Mouse (Mus musculus): ENCODE data around the gene Vps13c. TPM values are rescaled to one million over a fixed set of nuclear protein-coding genes. Genes with fewer than 3 reads are reported as not detected.

Gene Vps13c
- total and polyA plus RNA-seq, 3 experiments, result 10.8 to 25.7 (median 18.4) TPM

- dilution Hi-C loops (cut with MboI; ENCODE audit: extremely low pct_ligation_motif_present, extremely low pct_unique_long_range_greater_than_20kb, low sequenced_read_pairs), result no loop called here
- H3K4me3 ChIP-seq (replicated peaks in 1 of 3; ENCODE audit: low read depth in 2 of 3, low read length in 2 of 3, poor library complexity in 1 of 3), result no peak overlapping the region
- H3K79me2 ChIP-seq (replicated peaks; ENCODE audit: control insufficient read depth, extremely low read depth, insufficient read depth, poor library complexity, severe bottlenecking), result no peaks in the 10 kb centered on the region
- no peaks in the 10 kb centered on the region for H3K27me3 ChIP-seq (replicated peaks)
- no peak overlapping the region for H3K27ac ChIP-seq (ENCODE audit: insufficient read depth, low read depth)
- DNase-seq (ENCODE audit: extremely low read depth), result peak; percentile 63
- H3K4me2 ChIP-seq (ENCODE audit: insufficient read depth, low read depth, poor library complexity, severe bottlenecking), result no peak overlapping the region; the same call in 1 of the 2 replicates
- no peak for TF ChIP-seq ZMIZ1 (IDR thresholded peaks at IDR 0.05; ENCODE audit: low read depth, low read length)
- no peak for TF ChIP-seq ZKSCAN1 (IDR thresholded peaks at IDR 0.05; ENCODE audit: borderline replicate concordance, low read depth, low read length)
- 0 out of 2 replicates have a peak, but pooled peaks have one; percentile 43 for TF ChIP-seq E2F4 (IDR thresholded peaks at IDR 0.05; ENCODE audit: insufficient replicate concordance, low read depth, low read length)
- TF ChIP-seq MEF2A (IDR thresholded peaks at IDR 0.05; ENCODE audit: borderline replicate concordance, low read depth, low read length), result peak; percentile 41; the same call in 1 of the 2 replicates
- peak; percentile 68 for TF ChIP-seq ZC3H11A (IDR thresholded peaks at IDR 0.05; ENCODE audit: low read depth, low read length)
- TF ChIP-seq CTCF (conservative IDR thresholded peaks at IDR 0.05 in 1 of 2, IDR thresholded peaks at IDR 0.05 in 1 of 2; ENCODE audit: low read depth in 2 of 2, low read length in 2 of 2), result peak; percentile 51 to 82
- TF ChIP-seq CHD2 (IDR thresholded peaks at IDR 0.05; ENCODE audit: low read length), result no peak
- TF ChIP-seq IRF4 (IDR thresholded peaks at IDR 0.05; ENCODE audit: low read depth, low read length), result no peak
- 0 out of 2 replicates have a peak, but pooled peaks have one; percentile 27 for TF ChIP-seq JUND (conservative IDR thresholded peaks at IDR 0.05; ENCODE audit: low read depth, low read length)
- TF ChIP-seq RAD21 (IDR thresholded peaks at IDR 0.05; ENCODE audit: low read depth, low read length), result peak; percentile 81
- peak; percentile 78 for TF ChIP-seq SMC3 (IDR thresholded peaks at IDR 0.05; ENCODE audit: low read depth, low read length)
- H3K9me3 ChIP-seq (replicated peaks; ENCODE audit: low read length), result peaks cover 7% of the 10 kb centered on the region
- H3K4me1 ChIP-seq (ENCODE audit: control insufficient read depth in 1 of 2, insufficient read depth in 2 of 2), result peaks cover 3 to 12% of the 10 kb centered on the region in 2 experiments; a peak in 2 of 4 replicates
- no peak overlapping the region for H3K9ac ChIP-seq (ENCODE audit: insufficient read depth, low read depth)
- H3K36me3 ChIP-seq (replicated peaks in 1 of 2; ENCODE audit: control insufficient read depth in 1 of 2, insufficient read depth in 1 of 2, low read length in 1 of 2), result no peaks in the 10 kb centered on the region
- in situ Hi-C loops (cut with MboI; ENCODE audit: low pct_ligation_motif_present, low pct_unique_long_range_greater_than_20kb, low sequenced_read_pairs), result no loop called here
Observed at GRCm38 (mm10) chr9:67828182-67828581, 12.0 kb upstream of the Vps13c start.

DNA sequence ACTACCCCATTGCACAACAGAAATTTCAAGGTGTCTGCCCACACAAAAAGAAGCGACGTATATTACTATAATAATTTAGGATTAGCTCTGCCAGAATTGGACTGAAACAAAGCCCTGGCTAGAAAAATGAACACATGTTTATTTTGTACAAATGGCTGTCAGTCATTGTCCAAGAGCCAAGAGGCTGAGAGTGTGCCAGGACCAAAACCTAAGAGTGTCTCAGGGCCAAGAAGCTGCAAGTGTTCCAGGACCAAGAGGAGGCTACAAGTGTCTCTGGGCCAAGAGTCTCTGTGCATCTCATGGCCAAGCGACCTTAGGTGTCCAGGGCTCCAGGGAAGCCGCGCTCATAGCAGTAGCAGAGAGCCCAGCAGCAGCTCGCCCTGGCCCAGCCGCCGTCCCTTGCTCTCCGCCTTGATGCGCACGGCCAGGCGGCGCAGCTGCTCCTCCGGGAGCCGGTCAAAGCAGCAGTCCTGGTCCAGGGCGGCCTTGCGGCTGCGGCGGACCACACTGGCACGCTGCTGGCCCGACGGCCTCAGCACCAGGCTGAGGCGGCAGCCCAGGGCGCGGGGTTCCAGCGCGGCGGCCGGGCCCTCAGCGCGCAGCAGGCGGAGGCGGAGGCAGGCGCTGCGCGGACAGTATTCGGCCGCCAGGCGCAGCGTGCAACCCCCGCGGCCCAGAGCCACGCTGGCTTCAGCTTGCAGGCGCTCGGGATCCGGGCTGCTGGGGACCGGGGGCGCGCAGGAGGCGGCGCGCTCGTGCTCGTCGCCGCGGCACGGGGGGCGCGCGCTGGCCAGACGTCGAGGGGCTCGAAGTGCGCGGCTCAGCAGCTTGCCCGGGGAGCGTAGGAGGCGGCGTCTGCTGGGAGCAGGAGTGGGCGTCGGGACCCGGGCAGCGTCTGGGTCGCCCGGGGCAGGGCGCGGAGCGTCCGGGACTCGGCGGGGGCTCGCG lies 9.5 kb upstream of the Vps13c start:
- Histone ChIP-seq H3K79me2 (replicated peaks; ENCODE audit: control insufficient read depth, extremely low read depth, insufficient read depth, poor library complexity, severe bottlenecking) (no peaks in the 10 kb centered on the region), H3K4me1 (ENCODE audit: control insufficient read depth in 1 of 2, insufficient read depth in 2 of 2) (peaks cover 3 to 12% of the 10 kb centered on the region in 2 experiments; a peak in 3 of 4 replicates), H3K27ac (ENCODE audit: insufficient read depth, low read depth) (no peak overlapping the region), H3K4me2 (ENCODE audit: insufficient read depth, low read depth, poor library complexity, severe bottlenecking) (no peak overlapping the region), H3K27me3 (replicated peaks) (no peaks in the 10 kb centered on the region), H3K4me3 (replicated peaks in 1 of 3; ENCODE audit: low read depth in 2 of 3, low read length in 2 of 3, poor library complexity in 1 of 3) (no peak overlapping the region), H3K36me3 (replicated peaks in 1 of 2; ENCODE audit: control insufficient read depth in 1 of 2, insufficient read depth in 1 of 2, low read length in 1 of 2) (no peaks in the 10 kb centered on the region), H3K9me3 (replicated peaks; ENCODE audit: low read length) (peaks cover 4% of the 10 kb centered on the region), H3K9ac (ENCODE audit: insufficient read depth, low read depth) (no peak overlapping the region)
- in situ Hi-C loops (cut with MboI; ENCODE audit: low pct_ligation_motif_present, low pct_unique_long_range_greater_than_20kb, low sequenced_read_pairs), result loop anchor here (5.0 kb wide), 1 partner anchor 137 kb away; no protein-coding TSS in a partner anchor
- TF ChIP-seq SMC3 (IDR thresholded peaks at IDR 0.05; ENCODE audit: low read depth, low read length), result no peak
- TF ChIP-seq MXI1 (IDR thresholded peaks at IDR 0.05; ENCODE audit: low read depth, low read length), result no peak
- no peak for TF ChIP-seq USF1 (IDR thresholded peaks at IDR 0.05; ENCODE audit: low read depth, low read length)
- TF ChIP-seq JUND (conservative IDR thresholded peaks at IDR 0.05; ENCODE audit: low read depth, low read length), result no peak
- TF ChIP-seq ZNF384 (IDR thresholded peaks at IDR 0.05; ENCODE audit: low read depth, low read length), result no peak
- TF ChIP-seq E2F4 (IDR thresholded peaks at IDR 0.05; ENCODE audit: insufficient replicate concordance, low read depth, low read length), result no peak
- no peak for TF ChIP-seq MAX (IDR thresholded peaks at IDR 0.05; ENCODE audit: low read length)
- TF ChIP-seq CHD2 (IDR thresholded peaks at IDR 0.05; ENCODE audit: low read length), result no peak
- TF ChIP-seq USF2 (conservative IDR thresholded peaks at IDR 0.05; ENCODE audit: low read depth, low read length), result no peak
- dilution Hi-C loops (cut with MboI; ENCODE audit: extremely low pct_ligation_motif_present, extremely low pct_unique_long_range_greater_than_20kb, low sequenced_read_pairs), result no loop called here
- no peak for DNase-seq (ENCODE audit: extremely low read depth)
